Mouse (Mus musculus) lung, adult 18-20 months (tissue): ENCODE data around the gene Zfp853.

Experiments
- DNase-seq, 2 experiments: peaks; one replicate each; pipeline ENCODE4 v3.0.0; 2022; ENCODE audit warnings: mixed read lengths in 2 of 2

Gene Zfp853

DNA sequence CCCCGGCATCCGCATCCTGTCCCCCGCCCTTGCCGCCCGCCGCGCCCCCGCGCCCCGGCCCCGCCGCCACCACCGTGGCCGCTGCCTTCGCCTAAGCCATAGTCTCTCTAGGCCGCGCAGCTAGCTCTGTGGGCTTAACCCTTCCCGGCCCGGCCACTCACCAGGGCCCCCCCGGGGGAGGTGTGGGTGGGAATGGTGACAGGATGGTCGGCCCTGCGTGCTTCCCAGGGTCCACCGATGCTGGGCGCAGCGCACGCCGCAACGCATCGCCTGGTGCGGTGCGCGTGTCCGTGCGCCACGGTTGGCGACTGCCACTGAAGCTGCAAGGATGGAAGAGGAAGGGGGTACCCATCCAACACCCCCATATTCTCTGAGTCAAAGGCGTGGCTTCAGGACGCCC, at the start of gene Zfp853:
Gene Zfp853 (minus strand): TSS at position 220 of the 400 bp plus-strand sequence.
- no peak for DNase-seq

DNA sequence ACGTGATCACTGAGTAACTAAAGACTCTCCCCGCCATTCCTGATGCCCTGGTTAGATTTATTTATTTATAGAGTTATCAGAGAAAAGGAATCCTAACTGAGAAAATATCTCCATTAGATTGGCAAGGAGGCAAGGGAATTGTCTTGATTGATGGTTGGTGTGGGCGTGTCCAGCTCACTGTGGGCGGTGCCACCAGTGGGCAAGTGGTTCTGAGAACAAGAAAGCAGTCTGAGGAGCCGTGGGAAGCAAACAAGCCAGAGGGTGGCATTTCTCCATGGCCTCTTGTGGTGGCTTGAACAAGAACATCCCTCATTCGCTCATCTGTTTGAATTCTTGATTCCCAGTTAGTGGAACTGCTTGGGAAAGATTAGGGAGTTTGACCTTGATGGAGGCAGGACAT, 46.2 kb upstream of the Zfp853 start:
- no peak for DNase-seq

DNA sequence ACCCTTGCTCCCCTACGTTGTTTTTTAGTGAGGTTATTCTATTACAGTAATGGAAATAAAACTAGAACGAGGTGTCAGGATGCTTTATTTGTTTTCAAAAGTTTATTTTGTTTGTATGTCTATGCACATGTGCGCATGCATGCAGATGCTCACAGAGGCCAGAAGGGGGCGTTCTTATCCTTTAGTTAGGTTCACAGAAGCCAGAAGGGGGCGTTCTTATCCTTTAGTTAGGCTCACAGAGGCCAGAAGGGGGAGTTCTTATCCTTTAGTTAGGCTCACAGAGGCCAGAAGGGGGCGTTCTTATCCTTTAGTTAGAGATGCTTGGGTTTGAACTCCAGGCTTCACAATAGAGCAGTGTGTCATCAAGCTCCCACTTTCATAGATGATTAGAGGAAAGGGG, 43.1 kb upstream of the Zfp853 start:
- no peak for DNase-seq

DNA sequence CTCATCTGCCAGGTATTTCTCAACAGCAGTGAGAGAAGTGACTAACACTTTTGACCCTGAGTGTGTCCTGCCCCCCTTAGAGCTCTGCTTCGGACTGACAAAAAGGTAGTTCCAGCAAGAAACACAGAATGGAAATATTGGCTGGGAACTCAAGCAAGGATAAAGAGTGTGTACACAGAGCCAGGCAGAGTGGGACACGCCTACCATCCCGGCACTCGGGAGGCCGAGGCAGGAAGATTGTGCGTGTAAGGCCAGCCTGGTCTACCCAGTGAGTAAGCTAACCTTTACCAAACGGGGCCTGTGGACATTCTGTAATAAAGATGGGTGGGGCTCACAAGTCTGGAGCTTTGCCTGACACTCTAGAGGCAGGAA, 41.7 kb upstream of the Zfp853 start:
- no peak for DNase-seq

DNA sequence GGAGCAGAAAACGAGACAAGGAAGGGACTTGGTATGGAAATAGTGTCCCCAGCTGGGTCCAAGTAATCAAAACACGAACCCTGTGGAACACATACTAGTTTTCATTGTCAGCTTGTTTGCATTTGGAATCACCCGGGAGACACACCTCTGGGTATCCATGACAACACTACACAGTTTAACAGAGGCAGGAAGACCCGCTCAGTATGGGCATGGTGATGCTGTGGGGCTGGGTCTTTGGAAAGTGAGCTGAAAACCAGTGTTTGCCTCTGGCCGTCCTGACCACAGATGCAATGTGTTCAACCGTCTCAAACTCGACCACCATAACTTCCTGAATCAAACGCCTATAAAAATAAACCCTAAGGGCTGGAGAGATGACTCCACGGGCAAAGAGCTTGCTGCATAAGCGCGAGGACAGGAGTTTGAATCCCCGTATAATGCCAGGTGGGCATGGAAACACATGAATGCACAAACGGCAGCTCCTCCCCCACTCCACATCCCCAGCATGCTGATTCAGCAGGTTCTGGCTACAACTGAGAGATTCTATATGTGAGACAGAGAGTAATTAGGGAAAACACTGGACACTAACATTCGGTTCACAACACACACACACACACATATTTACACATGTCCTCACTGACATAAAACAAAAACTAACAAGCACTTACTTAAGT, 41.1 kb upstream of the Zfp853 start:
- DNase-seq = no peak

DNA sequence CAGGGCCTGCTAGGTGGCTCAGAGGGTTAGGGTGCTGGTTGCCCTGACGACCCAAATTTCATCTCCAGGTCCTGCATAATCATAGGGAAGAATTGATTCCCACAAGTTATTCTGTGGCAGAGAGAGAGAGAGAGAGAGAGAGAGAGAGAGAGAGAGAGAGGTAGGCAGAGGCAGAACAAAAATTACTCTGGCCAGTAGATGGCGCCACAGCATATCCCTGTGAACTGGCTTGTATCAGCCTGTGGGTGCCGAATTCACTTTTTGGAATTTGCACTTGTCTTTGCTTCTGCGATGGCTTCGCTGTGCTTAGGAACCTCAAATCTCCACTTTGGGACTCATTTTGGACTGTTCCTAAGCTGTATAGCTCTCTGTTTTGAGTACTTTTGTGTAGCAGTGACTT, 40.4 kb upstream of the Zfp853 start:
- peak; percentile 35 to 58 for DNase-seq

DNA sequence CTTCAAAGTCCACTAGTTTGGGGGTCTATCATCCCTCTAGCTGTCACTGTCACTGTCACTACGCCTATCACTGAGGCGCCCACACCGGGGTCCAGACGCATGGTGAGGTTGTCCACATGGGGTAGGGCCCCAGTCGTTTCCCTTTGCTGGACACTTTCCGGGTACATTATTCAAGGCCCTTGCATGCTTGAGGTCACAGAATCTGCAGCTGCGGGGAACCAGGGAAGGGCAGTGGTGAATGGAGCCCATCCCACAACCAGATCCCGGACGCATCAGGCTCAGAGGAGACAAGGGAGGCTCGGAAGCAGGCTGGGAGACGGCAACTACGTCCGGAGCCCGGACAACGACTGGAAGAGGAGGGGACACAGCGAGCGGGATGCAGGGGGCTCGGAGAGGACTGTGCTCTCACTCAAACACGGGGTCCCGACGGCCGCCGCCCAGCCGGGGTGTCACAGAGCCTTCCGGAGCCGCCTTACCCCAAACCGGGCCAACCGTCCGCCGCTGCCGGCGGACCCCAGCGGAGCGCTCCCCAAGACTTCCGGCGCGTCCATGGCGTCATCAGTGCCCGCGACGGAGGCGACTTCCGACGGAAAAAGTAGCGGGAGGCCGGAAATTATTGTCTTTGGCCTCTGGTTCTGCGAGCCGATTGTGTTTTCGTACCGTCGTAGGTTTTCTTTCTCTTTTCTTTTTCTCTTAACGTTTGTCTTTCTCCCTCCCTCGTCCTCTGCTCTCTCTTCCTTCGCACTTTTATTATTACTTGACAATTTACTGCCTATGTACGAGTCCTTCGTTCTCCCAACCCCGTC, 35.5 kb upstream of the Zfp853 start, which contains the start of gene Zdhhc4:
Gene Zdhhc4 (minus strand): TSS at position 567 of the 806 bp plus-strand sequence.
- peak; percentile 86 to 89 for DNase-seq

DNA sequence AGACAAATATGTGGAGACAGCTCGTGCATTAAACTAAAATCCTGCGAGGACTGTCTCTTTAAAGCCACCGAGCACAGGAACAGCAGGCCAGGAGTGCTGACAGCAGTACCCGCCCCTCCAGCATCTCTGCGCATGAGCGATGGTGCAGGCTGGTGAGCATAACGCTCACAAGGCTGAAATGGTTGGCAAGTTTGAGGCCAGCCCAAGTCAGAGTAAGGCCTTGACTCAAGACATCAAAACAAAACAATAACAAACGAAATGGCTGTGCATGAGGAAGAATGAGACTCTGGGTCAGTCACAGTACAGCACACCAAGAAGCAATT, 23.8 kb upstream of the Zfp853 start:
- no peak for DNase-seq

DNA sequence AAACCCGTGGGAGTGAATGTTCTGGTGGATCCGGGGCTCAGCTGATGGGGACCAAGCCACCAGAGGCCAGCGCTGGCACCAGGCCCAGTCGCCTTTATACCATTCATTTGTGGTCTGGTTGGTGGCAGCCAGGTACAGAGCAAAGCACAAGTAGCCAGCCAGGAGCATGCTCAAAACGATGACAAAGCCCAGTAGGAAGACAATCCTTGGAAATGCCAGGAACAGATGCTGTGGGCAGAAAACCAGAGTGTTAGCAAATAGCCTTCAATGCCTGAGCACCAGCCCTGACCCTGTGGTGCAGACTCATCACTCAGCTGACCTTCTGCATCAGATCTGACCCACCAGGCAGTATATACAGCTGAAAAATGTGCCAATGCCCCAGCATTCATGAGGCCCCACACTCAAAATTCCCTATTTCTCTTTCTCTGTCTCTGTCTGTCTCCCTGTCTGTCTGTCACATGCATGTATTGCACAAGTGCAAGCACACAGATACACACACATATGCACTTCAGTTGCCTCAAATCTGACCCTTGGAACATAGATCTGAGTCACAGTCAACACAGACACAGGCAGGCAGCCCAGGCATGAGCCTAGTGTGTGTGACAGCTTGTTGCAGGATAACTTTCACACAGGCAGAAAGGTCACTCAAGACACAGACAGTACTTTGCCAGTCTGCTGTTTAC, 23.3 kb upstream of the Zfp853 start:
- no peak for DNase-seq

DNA sequence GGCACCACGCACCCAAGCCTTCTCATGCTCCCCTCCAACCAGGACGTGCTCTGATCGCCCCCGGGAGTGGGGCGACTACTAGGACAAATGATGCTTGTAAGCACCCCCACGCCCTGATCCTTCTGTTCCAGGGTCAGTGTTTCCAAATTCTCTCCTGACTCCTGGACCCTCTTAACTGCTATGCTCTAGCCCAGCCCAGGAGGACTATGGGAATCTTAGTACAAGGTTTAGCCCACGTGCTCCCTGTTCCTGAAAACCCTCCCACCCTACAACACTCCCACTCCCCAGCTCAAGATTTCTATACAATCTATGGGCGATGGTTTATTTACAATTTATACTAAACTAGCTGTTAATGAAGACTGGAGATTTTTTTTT, 22.1 kb upstream of the Zfp853 start:
- no peak for DNase-seq

DNA sequence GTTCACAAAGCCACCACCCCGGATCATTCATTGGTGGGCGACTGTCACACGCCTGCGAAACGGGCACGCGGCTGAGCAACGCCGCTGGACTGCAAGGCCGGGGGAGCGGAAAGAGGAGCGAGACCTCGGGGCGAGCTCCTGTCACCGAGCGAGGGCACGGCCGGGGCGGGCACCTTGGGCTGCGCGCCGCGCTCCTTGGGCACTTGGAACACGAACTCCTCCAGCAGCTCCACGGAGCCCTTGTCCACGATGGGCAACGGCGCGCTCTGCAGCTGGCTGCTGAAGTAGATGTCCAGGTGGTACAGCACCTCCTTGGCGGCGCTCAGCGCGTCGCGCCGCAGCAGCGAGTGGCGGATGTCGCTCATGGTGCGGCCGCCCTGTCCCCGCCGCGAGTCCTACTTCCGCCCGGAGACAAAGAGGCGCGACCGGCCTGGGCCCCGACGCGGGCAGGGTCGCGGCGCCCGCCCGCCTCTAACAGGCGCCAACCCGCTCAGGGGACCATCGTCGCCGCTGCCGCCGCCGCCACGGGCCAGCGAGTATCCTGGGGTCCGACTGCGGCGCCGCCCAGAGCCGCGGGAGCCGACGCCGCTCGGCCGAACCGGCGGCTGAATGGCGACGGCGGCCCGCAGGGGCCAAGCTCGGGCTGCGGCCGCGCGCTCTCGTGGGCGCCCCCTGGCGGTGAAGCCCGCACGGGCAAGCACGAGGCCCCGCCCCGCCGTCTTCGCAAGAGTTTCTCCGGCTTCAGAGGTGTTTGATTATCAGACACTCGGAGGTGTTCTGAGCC, 21.5 kb upstream of the Zfp853 start, which contains the start of gene E130309D02Rik:
Gene E130309D02Rik (minus strand): TSS at position 631 of the 784 bp plus-strand sequence.
- peak; percentile 86 to 87 for DNase-seq

DNA sequence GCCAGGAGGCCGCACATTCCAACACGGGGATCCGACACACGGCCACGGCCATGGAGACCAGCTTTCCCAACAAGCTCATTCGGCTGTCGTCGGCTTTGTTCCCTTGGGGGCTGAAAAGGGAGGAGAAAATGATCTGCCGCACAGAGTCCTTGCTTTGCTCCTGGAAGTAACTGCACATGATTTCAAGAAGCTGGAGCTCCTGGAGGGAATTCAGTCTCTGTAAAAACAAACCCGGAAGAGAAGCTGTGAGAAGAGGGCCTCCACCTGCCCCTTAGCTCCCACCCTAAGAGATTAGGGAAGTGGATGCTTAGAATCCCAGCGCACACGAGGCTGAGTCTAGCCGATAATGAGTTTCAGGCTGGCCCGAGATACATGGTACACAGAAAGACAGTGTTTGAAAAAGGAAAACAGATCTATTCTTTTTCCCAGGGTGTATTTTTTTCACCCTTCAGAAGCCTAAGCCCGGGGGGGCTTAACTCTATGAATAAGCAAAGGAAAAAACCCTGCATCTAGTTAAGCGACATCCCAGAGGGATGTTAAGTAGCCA, 20.8 kb upstream of the Zfp853 start:
- no peak for DNase-seq

DNA sequence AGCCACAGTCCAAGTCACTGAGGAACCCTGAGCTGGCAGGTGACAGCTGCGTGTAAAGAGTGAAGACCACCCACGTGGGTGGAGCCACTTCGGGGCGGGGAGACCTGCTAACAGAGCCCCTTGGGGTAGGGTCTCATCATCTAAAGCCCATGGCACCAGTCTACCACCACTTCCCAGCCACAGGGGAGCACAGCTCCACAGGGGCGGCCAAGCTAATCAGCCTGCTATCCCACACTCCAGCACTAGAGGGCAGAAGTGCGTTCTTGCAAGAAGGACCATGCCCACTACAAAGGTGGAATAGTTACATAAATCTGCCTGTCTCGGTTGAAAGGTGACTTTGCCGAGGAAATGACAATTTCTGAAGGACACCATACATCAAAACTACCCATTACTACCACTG, 18.5 kb upstream of the Zfp853 start:
- peak; percentile 71 to 80 for DNase-seq

DNA sequence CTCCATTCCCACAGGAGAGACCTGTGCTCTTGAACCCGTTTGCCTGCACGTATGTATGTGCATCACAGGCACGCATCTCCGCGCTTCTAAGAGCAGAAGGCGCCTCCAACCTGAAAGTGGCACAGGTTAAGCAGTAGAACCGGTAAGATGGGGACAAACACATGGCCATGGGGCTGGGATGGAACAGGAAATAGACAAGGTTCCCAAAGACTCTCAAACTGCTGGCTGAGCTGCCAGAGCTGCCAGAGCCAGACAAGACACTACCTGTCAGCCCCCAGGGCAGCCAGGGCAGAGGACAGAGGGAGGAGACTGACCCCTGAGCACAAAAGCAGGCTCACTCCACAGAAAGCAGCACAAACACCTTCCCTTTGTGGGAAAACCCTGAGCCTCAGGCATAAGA, 16.5 kb upstream of the Zfp853 start:
- no peak for DNase-seq

DNA sequence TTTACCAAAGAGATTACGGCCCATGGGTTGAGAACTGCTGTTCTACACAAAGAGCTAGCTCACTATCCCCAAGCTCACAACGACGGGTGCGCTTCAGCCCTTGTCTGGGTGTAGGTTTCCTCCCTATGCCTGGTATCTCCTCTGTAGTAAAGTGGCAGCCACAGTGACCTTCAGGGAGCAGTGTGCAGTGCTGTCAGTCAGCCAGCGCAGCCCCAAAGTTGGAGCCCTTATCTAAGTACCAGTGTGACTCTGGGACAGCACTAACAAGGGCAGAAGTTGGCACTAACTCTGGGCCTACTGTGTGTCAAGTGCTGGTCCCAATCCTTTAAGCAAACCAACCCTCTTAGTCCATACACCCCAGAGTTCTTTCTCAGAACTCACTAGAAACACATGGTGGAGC, 15.4 kb upstream of the Zfp853 start:
- no peak for DNase-seq

DNA sequence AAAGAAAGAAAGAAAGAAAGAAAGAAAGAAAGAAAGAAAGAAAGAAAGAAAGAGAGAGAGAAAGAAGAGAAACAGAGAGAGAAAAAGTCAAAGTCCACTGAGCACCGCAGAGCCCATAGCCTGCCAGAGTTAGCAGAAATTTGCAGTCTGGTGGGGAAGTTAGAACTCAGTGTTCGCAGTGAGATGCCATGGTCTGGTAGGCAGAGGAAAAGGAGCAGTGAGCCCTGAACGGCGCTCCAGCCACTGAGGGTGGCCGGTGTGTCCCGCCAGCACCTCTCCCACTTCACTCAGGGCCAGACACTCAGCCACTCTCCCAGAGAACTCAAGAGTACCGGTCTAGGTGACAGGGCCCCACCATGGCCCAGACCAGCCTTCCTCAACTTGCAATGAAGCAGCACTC, 10.8 kb upstream of the Zfp853 start:
- no peak for DNase-seq

DNA sequence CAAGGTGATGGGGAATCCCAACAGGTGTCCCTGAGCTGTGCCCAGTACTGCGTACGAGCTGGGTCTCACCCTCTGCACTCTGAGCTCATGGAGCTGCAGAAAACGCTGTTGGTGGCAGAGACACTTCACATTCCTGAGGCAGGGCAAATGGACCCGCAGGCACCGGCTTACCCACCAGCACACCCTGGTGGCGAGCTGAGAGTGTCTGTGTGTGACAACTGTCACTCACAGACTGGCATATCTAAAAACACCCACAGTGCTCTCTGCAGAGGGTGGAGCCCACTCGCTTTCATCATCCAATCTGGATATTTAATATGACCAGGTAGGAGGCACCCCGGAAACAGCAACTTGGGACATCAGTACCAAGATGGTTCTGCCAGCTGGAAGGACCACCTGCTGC, 7.9 kb upstream of the Zfp853 start:
- no peak for DNase-seq

DNA sequence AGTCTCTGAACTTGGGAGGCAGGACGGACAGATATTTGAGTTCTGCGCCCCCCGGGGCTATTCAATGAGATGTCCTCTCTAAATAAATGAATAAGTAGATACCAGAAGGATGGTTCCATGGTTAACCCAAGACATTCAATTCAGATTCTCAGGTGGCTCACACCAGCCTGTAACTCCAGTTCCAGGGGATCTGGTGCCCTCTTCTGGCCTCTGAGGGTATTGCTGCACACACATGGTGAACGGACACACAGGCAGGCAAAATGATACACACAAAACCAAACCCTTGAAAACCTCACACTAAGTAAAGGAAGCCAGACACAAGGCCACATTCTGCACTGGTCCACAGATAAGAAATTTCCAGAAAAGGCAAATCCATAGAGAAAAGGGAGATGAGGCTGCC, 6.3 kb upstream of the Zfp853 start:
- DNase-seq = peak in 1 of 2 experiments; percentile 37

DNA sequence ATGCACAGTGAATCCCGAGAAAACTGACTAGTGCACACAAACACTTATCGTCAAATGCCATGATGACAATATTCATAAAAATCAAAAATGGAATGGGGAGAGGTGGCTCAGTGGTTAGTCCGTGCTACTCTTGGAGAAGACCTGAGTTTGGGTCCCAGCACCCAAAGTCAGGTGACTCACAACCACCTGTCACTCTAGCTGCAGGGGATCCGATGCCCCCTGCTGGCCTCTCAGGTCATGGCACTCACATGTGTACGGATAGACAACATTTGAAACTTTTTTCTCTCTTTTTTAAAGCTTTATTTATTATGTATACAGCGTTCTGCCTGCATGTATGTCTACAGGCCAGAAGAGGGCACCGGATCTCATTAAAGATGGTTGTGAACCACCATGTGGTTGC, 5.0 kb upstream of the Zfp853 start:
- no peak for DNase-seq

DNA sequence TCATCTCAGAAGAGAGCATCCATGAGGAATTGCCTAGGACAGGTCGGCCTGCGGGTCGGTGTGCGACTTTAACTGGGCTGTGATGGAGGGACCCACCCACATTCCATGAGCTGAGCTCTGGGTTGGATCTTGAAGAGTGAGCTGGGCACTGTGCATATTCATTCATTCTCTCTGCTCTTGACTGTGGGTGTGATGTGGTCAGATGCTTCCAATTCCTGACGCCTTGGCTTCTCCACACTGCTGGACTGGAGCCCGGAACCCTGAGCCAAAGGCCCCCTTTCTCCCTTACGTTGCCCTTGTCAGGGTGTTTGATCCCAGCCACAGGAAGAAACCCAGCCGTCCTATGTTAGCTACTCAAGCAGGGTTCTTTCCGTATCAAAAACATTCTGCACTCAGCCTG, 4.6 kb upstream of the Zfp853 start:
- DNase-seq = no peak

DNA sequence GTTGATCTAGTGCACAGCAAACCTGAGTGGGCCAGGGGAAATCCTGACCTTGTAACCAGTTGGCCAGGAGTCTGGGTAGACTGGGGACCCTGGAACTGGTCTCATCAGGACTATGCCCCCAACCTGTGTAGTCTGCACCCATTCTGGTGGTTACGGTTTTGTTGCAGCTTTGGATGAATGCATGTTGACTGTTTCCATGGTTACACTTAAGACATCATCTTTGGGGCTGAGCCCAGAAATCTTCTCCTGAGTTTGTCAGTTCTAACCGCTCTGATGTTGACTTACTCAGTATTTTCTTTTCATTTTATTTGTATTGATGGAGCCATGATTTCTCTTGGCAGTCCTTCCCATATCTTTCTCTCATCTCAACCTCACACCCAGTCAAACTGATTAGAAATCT, 1.9 kb upstream of the Zfp853 start:
- no peak for DNase-seq

DNA sequence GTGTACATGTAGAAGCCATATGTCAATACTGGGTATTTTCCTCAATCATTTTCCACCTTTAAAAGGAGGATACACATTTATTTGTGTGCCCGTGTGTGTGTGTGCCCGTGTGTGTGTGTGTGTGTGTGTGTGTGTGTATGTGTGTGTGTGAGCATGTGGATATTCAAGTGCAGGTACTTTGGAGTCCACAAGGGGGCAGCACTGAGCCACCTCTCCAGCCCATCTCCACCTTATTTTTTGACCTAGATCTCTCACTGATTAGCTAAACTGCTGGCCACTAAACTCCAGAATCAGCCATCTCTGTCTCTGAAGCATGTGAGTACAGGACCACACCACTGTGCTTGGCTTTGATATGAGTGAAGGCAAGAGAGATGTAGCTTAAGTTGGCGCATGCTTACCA, 1.4 kb upstream of the Zfp853 start:
- no peak for DNase-seq

DNA sequence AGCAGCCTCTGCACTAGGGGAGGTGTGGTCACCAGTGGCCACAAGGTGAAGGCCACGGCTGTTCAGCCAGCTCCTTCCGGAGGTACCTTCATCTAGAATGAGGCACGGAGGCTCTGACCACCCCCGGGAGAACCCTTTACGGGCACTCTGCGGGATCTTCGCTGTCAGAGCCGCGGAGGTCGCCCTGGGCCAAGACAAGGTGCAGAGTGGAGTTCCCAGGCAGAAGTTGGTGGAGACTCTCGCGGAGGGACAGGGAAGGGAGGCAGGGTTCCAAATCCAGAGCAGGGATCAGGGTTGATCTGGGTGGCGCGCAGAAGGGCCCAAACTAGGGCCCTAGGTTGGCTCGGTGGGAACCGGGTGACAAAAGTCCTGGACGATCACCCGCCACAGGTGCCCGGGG, 544 bp downstream of the Zfp853 start:
- DNase-seq = no peak
